Mouse (Mus musculus) layer of hippocampus, adult 9-10 months (tissue): Measurements from ENCODE around the gene 4930572O03Rik.
"Not testable (repeated sequence)": the region's sequence is repeated elsewhere in the genome, so short reads cannot be mapped to it uniquely, and the experiment has no call there.

Experiments
- DNase-seq: peaks from one replicate; pipeline ENCODE4 v3.0.0; 2022; ENCODE audit warnings: low spot score

4930572O03Rik gene

DNA sequence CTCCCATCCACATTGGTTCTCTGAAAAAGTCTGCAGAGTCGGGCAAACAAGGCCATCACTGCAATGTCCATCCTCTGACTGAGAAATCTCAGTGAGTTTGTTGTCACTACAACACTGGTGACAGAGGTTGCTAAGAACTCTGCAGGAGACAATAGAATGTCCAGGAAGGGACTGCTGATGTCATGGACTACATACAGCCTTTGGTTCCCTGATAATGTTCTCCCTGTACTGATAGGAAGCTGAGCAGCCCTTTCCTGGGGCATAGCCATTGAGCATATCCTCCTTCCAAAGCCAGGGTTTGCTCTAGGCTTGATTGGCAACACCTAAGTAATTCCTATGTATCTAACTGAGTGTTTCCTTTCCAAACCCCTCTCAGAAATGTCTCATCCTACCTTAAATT lies at the start of gene 4930572O03Rik:
Gene 4930572O03Rik, minus strand, starts transcription at position 101 of the 400 bp plus-strand sequence.
- DNase-seq: not testable (repeated sequence)

DNA sequence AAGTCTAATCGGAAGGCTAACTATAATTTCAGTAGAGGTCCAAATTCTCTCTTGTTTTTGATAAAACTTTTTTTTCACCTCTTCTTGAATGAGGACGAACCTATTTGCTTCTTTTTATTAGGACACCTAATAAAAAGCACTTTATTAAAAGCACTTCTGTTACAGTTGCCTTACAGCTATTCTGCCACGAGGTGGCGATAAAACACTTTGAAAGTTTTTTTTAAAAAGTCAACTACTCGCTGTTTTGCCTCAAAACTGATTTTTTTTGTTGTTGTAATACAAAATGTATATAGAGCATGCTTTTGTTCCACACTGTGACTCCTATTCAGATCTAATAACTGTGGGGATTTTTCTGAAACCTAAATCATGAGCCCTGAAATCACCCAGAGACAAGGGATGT lies 46.0 kb upstream of the 4930572O03Rik start:
- not testable (repeated sequence) for DNase-seq

DNA sequence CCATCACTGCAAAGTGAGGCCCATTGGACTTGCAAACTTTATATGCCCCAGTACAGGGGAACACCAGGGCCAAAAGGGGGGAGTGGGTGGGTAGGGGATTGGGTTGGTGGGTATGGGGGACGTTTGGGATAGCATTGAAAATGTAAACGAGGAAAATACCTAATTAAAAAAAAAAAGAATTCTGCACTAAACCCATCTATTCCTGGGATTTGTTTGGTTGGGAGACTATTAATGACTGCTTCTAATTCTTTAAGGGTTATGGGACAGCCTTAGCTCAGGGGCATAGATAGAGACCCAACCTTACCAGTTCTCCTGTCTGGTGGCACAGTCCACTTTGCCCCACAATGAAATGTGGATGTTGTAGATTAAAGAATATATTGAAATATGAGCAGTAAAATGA lies 40.9 kb upstream of the 4930572O03Rik start:
- not testable (repeated sequence) for DNase-seq

DNA sequence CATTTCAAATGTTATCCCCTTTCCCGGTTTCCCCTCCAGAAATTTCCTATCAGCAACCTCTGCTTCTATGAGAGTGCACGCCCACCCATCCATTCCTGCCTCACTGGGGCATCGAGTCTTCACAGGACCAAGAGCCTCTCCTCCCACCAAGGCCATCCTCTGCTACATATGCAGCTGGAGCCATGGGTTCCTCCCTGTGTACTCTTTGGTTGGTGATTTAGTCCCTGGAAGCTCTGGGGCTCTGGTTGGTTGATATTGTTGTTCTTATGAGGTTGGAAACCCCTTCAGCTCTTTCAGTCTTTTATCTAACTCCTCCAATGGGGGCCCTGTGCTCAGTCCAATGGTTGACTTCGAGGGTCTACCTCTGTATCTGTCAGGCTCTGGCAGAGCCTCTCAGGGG lies 35.0 kb upstream of the 4930572O03Rik start:
- DNase-seq: not testable (repeated sequence)

DNA sequence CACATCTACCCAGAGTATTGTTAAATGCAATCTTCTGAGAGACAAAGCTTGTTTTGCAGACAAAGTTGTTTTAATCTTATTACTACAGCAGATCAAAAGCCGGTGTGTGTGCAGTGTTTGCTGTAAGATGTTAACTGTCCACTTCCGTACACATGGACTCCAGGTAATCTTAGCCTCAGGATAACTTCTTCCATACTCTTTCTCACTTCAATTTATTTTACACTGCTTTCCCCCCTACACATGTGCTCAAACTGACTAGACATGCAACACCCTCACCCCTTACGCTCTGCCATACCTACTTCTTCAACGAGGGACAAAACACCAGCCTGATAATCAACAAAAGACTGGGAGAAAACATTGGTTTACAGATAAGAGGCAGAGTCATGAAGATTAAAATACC lies 34.0 kb upstream of the 4930572O03Rik start:
- DNase-seq: not testable (repeated sequence)

DNA sequence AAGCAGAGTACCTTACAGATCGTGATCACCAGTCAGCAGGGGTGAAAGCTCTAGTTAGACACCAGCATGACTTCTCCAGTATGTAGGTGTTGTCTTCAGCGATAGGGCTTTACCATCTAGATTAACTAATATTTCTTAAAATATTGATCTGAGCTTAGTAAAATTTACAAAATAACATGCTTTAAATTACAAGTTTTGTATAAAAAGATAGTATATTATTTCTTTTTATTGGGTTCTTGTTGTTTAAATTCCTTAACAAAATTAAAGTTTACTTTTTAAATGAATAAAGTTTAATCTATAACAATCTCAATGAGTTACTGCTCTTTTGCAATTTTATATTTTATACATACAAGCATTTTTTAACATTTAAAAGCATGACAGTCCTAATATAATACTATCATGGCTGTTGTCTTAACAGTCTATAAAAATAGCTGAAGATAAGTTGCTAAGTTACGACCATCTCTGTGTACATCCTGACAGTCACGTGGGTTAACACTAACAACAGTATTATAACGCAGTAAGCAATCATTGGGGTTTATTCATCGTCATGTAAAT lies 32.9 kb upstream of the 4930572O03Rik start:
- DNase-seq: not testable (repeated sequence)

DNA sequence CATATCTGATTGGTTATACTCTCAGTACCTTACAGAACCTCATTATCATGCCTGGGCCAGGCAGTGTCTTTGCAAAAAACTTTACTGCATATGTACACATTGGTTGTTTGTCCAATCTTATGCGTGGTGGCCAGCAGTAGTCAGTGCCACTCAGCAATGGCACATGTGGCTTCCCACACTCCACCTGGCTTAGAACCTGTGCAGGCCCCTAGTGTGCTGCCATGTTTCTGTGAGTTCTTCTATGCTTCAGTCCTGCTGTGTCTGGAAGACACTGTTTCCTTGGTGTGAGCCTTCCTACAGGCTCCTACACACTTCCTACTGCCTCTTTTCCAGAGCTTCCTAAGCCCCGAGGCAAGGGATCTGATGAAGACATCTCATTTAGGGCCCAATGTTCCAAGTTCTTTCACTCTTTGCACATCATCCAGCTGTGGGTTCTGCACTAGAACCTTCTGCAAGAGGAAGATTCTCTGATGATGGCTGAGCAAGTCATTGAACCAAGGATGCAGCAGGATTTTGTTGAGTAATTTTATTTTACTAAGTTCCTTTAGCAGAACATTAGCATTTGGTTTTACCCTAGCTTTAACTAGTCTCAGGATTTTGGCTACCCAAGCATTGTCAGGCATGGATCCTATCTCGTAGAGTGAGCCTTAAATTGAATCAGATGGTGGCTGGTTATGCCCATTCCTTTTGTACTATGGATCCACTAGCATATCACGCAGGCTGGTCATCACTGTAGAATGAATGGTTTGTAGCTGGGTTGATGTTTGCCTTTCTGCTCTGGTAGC lies 32.2 kb upstream of the 4930572O03Rik start:
- DNase-seq: not testable (repeated sequence)

DNA sequence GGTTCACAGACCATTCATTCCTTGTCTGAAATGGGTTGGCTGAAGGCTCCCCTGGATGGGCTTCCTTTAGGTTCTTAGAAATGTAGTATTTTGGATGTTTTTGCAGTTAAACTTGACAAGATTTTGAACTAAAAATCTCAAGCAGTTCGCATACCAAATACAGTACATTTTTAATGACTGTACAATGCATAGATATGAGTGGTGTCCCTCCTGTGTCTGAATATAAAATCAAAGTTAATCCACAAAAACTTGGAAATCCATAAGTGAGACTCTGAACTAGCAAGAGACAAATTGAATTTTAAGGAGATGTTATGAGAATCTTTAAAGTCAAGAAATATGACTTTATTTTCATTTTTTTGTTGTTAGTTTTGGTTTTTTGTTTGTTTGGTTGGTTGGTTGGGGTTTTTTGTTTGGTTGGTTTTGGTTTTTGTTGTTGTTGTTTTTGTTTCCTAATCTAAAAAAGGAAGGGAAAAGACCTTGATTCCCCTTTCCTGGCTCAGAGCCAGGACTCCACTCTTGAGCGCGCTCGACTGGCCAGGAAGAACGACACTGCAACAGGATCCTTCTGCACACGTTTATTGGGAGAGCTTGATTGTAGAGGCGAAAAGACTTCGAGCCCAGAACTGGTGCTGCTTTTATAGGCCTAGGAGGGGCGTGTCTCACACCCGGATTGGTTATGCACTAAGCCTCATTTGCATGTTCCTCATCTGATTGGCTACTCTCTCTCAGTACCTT lies 24.6 kb upstream of the 4930572O03Rik start:
- not testable (repeated sequence) for DNase-seq

DNA sequence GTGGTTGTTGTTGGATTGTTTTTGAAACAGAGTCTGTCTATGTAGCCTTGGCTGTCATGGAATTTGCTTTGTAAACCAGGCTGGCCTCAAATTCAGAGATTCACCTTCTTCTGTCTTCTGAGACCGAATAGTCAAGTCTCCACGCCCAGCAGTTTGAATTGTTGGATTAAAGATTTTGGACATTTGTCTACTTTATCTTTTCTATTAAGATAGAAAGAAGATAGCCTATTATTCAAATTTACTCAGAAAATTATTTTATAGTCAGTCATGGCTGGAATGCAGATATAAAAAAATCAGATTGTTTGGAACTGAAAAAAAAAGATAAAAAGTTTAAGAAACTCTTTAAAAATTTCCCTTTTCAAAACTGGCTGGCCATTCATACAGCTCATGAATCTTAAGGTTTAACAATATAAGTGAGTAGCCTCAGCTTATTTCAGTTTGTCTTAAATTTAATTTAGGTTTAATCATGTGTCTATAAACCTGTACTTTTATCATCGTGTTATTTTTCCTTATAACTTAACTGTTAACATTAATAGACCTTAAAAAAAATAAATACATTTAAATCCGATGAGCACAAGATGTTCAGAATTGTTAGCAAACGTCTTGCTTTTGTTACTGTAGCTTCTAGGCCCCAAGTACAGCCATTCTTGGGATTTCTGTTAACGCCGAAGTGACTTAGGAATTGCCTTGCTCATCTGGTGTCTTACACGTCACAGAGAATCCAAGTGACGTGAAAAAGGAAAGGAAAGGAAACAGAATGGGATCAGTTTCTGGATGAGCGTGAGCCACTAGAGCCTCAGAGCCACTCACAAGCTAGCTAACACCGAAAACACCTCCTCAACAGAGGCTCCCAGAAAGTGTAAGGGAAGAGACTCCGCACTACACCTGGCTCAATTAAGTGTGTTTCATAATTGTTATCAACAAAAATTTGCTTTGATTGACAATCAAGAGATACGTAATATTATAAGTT lies 23.4 kb upstream of the 4930572O03Rik start:
- not testable (repeated sequence) for DNase-seq

DNA sequence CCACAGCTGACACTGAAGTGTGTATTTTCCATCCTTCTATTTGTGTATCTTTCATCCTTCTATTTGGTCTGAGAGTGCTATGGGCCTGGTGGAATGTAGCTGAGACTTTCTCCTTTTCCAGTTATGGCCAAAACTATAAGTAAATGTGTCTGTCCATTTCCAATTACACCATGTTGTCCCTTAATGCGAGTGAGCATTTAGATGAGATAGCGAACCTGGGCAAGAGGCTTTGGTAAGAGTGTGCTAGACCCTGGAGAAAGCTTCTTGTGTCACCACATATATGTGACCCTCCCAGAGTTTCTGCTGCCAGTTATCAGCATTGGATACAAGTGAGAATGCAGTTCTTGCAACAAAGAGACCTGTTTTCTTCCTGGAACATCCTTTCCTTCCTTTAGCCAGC lies 22.0 kb upstream of the 4930572O03Rik start:
- not testable (repeated sequence) for DNase-seq

DNA sequence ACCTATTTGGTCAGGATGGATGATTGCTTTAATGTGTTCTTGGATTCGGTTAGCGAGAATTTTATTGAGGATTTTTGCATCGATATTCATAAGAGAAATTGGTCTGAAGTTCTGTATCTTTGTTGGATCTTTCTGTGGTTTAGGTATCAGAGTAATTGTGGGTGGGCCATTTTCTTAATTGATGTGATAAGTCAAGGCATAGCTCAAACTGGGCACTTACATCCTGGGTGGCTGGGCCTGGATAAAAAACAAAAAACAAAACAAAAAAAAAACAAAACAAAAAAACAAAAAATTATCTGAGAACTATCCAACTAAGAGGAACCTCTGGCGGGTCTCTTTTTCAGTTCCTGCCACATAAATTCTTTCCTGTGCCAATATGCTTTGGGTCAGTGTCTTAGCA lies 20.9 kb upstream of the 4930572O03Rik start:
- DNase-seq: not testable (repeated sequence)

DNA sequence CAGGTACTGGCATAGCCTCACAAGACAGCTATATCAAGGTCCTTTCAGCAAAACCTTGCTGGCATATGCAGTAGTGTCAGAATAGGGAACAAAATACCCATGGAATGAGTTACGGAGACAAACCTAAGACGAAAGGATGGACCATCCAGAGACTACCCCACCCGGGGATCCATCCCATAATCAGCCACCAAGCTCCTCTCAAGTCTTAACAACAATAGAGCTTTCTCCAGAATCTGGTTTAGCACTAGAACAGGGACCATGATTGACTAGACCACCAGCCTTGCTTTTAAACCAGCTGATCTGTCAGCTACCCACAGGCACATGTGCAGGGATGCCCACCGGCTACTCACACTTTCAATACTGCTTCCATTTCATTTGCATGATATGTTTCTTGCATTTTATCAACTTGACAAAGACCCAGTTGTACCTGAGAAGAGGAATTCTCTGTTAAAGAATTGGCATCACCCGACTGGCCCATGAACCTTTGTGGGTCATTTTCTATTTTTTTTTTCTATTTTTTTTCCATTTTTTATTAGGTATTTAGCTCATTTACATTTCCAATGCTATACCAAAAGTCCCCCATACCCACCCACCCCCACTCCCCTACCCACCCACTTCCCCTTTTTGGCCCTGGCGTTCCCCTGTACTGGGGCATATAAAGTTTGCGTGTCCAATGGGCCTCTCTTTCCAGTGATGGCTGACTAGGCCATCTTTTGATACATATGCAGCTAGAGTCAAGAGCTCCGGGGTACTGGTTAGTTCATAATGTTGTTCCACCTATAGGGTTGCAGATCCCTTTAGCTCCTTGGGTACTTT lies 17.8 kb upstream of the 4930572O03Rik start:
- DNase-seq: not testable (repeated sequence)

DNA sequence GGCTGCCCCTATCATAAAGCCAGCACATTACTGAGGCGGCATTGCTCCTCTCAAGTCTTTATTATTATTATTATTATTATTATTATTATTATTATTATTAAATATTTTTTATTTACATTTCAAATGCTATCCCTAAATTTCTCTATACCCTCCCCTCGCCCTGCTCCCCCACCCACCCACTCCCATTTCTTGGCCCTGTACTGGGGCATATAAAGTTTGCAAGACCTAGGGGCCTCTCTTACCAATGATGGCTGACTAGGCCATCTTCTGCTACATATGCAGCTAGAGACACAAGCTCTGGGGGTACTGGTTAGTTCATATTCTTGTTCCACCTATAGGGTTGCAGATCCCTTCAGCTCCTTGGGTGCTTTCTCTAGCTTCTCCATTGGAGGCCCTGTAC lies 17.1 kb upstream of the 4930572O03Rik start:
- not testable (repeated sequence) for DNase-seq

DNA sequence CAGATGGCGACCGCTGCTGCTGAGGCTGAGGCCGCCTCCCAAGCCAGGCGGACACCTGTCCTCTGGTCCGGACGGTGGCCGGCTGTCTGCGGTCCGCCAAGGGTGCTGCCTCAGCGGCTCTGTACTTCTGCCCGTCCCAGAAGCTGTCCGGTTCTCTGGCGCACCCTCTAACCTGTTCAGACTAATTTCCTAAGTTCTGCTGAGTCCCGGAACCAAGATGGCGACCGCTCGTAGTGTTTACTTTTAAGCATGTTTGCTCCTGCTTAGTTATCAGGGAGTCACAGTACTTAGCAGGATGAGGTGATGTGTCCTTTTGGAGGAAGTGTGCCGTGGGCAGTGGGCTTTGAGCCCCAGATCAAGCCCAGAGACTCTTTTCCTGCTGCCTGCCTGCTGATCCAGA lies 13.9 kb upstream of the 4930572O03Rik start:
- DNase-seq: not testable (repeated sequence)

DNA sequence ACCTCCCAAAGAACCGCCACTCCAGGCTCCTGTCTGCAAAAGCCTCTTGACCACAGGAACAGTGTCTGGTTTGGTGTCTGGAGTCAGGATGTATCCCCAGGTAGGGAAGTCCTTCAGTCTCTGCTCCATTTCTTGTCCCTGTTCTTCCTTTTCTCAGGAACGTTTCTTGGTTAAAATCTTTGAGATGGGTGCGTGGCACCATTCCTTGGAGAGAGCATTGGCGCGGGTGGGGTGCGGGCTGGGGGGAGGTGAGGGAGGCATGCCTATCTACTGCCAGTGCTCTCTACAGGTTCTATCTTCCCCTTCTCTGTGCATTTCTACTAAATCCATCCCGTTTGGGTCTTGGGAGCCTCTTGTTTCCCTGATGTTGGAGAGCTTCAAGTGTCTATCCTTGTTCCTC lies 7.0 kb upstream of the 4930572O03Rik start:
- not testable (repeated sequence) for DNase-seq

DNA sequence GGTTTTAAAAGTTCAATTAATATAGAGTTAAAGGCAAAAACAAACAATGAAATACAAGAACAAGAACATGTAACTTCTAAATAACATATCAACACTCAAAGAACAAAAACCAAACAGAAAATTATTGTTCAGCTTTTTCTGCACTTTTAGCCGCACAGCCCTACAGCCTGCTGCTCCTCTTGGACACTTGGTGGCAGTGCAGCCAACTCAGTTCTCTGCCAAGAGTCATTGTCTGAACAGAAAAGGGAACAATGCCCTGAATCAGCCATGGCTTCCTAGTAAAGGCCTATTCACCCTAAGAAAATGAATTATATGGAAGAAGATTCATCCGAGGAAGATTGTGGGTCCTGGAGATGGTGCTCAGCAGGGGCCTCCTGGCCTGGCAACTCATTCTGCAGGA lies 4.5 kb downstream of the 4930572O03Rik start:
- not testable (repeated sequence) for DNase-seq

DNA sequence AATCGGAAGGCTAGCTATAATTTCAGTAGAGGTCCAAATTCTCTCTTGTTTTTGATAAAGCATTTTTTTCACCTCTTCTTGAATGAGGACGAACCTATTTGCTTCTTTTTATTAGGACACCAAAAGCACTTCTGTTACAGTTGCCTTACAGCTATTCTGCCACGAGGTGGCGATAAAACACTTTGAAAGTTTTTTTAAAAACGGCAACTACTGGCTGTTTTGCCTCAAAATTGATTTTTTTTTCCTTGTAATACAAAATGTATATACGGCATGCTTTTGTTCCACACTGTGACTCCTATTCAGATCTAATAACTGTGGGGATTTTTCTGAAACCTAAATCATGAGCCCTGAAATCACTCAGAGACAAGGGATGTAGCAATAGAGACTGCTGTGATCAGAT lies 11.2 kb downstream of the 4930572O03Rik start:
- not testable (repeated sequence) for DNase-seq

DNA sequence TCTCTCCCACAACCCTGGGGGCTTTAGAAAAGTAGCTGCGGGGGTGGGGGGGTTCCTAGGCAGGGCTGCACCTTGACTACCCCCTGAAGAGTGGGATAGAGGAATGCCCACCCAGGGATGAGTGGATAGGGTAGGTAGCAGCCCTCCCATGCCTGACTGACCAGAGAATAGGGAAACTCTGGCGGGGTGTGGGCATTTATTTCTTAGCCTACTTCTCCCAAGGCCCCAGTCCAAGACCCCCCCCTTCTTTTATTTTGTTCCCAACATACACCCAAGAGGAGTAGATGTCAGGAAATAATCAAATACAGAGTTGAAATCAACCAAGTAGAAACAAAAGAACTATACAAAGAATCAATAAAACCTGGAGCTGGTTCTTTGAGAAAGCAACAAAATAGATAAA lies 19.2 kb downstream of the 4930572O03Rik start:
- not testable (repeated sequence) for DNase-seq

DNA sequence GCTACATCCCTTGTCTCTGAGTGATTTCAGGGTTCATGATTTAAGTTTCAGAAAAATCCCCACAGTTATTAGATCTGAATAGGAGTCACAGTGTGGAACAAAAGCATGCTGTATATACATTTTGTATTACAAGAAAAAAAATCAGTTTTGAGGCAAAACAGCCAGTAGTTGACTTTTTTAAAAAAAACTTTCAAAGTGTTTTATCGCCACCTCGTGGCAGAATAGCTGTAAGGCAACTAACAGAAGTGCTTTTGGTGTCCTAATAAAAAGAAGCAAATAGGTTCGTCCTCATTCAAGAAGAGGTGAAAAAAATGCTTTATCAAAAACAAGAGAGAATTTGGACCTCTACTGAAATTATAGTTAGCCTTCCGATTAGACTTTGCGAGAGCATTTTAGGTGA lies 26.8 kb downstream of the 4930572O03Rik start:
- not testable (repeated sequence) for DNase-seq

DNA sequence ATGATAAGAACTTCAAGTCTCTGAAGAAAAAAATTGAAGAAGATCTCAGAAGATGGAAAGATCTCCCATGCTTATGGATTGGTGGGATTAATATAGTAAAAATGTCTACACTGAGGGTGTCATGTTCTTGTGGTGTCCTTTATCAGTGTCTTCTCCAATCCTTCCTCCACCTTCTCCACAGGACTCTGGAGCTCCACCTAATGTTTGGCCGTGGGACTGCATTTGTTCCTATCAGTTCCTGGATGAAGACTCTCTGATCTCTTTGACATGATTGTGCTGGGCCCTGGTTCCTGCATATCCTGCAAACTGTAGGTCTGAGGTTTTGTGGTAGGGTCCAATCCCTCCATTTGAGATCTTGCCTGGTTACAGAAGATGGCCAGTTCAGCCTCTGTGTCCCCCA lies 28.7 kb downstream of the 4930572O03Rik start:
- DNase-seq: not testable (repeated sequence)

DNA sequence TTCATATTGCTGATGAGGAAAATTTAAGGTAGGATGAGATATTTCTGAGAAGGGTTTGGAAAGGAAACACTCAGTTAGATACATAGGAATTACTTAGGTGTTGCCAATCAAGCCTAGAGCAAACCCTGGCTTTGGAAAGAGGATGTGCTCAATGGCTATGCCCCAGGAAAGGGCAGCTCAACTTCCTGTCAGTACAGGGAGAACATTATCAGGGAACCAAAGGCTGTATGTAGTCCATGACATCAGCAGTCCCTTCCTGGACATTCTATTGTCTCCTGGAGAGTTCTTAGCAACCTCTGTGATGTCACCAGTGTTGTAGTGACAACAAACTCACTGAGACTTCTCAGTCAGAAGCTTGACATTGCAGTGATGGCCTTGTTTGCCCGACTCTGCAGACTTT lies 38.1 kb downstream of the 4930572O03Rik start, which contains the start of gene Speer4d:
Gene Speer4d, plus strand, starts transcription at position 301 of the 400 bp plus-strand sequence.
- DNase-seq: not testable (repeated sequence)
